Mouse (Mus musculus) common myeloid progenitor, adult 5-6 weeks (primary cell): ENCODE data around the gene Trim63. TPM values are rescaled to one million over a fixed set of nuclear protein-coding genes. Genes with fewer than 3 reads are reported as not detected.
"Not testable (repeated sequence)": the region's sequence is repeated elsewhere in the genome, so short reads cannot be mapped to it uniquely, and the experiment has no call there.

Experiments used
- ATAC-seq: replicated peaks from 2 replicates; pipeline ENCODE4 v1.8.0; 2016; ENCODE audit warnings: low read depth, mild to moderate bottlenecking, moderate TSS enrichment, inconsistent platforms; ENCODE audit not compliant: poor library complexity, severe bottlenecking
- total RNA-seq: library from RNA; stranded (forward); fragments of 200-1000, 187-1606 nt; gene quantifications from 2 replicates; pipeline ENCODE4 v1.2.3, GENCODE M21; 2017

The Trim63 gene
- not detected in 2 replicates for total RNA-seq

DNA sequence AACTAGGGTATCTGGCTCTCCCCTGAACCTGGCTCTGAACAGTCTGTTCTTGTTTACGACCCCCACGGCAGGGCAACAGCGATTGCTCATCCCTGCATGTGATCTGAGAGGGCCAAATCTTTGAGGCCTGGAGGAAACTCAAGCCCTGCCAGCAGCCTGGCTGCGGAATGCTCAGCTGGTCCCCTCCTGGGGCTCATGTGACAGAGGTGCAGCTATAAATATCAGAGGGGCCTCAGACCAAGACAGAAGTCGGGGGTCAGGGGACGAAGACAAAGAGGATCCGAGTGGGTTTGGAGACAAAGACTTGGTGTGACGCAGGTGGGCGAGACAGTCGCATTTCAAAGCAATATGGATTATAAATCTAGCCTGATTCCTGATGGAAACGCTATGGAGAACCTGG is at the start of gene Trim63:
Gene Trim63, plus strand, starts transcription at position 245 of the 400 bp plus-strand sequence.
- ATAC-seq: no peak

DNA sequence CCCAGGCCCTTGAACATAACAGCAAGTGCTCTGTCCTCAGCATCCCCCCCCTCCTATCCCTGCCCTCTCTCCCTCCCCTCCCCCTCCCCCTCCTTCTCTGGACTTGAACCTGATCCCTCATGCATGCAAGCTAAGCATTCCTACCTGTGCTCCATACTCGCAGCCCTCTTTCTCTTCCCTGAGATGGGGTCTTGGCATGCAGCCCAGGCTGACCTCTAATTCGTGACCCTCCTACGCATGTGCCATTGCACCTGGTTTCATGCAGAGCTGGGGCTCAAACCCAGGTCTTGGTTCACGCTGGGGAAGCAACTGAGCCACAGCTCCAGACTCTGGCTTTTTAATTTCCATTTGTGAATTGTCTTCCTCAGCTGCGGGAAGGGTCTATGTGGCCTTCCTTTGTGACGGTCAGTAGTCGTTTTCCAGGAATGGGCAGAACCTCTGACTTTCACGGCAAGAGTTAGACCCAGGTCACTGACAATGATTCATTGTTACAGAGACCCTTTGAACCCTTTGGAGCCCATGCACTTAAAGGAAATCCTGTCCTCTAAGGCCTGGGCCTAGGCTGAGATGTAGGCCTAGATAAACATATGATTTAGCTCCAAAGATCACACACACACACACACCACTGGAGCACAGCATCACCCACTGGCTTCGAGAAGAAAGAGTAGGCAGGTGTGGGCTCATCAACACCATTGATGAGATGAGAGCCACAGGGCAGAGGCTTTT is 48.9 kb upstream of the Trim63 start:
- no peak for ATAC-seq

GRCm38 (mm10) chr4:134268102-134268655 is 46.7 kb upstream of the Trim63 start:
- ATAC-seq: peak; percentile 46

- not testable (repeated sequence) for ATAC-seq
These were observed 45.3 kb upstream of the Trim63 start for GRCm38 (mm10) chr4:134269622-134270021.

DNA sequence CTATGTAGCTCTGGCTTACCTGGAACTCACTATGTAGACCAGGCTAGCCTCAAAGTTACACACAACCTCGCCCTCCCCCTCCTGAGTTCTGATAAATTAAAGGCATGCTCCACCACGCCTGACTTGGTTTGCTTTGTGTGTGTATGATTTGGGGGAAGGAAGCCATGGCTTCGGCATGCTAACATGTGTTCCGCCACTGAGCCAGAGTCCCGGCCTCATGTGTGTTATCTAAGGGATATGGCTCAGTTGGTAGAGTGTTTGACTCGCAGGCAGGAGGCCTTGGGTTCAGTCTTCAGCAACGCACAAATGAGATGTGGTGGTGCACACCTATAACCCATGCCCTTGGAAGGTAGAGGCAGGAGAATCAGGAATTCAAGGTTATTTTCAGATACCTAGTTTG is 42.9 kb upstream of the Trim63 start:
- no peak for ATAC-seq

DNA sequence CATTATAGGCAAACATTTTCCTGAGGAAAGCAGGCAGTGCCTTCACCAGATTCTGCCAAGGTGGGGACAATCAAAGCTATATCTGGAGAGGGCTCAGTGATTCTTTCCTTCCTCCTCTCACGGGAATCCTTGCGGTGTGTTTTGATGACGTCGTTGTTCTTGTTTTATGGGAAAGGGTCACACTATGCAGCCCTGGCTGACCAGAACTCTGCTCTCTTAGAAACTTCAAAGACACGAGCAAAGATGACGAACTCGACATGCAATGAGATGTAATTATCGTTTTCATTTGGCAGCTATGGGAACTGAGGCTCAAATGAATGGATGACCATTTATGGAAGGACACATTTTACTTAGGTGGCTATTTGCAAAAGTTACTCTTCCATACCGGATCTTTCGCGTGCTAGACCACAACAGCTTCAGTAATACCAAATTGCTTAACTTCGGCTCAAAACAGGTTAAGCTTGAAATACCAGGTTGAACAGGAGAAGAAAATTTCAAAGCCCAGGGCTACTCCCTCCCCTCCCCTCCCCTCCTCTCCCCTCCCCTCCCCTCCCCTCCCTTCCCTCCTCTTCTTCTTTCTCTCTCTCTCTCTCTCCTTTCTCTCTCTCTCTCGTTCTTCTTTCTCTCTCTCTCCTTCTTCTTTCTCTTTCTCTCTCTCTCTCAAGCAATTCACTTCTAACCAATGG is 42.0 kb upstream of the Trim63 start:
- no peak for ATAC-seq

GRCm38 (mm10) chr4:134273417-134274345 is 41.2 kb upstream of the Trim63 start:
- ATAC-seq: peak; percentile 87

DNA sequence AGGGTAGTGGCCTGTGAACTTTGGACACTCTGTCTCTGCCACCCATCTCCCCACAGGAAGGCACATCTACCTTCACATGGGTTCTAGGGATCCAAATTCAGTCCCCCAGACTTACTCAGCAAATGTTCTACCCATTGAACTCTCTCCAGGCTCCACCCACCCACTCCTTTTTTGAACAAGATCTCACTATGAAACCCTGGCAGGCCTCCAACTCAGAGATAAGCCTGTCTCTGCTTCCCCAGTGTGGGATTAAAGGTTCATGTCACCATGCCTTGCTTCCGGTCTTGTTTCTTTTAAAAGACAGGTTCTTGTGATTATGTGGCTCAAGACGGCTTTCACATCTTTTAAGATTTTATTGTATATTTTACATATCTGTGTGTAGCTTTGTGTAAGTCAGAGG is 30.0 kb upstream of the Trim63 start:
- ATAC-seq: no peak

DNA sequence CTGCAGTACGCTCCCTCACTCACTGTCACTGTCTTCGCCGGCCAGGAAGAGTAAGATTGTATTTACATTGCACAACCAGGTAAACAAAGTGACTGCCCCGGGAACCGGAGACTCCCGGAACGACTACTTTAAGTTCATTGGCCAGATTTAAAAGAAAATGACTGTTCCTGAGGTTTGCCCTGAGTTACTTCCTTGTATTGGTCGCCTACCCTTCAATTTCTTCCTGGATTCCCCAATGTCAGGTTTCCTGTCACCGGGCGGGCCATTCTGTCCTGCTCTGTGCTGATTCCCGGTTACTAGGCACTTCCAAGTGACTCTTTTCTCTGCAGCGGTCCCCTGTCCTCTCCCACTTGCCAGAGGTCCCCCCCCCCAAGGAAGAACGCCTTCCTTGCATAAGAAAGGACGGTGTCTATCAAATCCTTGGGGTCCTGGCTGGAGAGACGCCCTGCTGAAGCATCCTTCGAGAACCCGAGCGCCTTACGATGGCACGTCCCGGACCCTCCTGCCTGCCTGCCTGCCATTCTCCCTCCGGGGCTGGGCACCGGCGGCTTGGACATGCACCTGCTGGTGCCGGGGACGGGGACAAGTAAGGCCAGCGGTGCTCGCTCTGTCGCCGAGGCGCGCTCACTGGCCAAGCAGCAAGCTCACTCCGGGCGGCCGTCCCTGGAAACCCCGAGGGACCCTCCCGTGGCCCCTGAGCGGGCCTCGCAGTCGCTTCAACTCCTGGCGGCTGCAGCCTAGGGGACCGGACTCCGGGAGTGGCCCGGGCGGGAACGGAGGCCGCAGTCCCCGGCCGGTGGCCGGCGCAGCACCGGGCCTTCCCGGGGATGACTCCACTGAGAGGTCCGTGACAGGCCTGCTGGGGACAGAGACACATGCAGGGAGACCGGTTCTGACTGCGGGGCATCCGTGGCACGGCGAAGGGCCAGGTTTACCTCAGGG is 28.4 kb upstream of the Trim63 start:
- ATAC-seq: no peak

DNA sequence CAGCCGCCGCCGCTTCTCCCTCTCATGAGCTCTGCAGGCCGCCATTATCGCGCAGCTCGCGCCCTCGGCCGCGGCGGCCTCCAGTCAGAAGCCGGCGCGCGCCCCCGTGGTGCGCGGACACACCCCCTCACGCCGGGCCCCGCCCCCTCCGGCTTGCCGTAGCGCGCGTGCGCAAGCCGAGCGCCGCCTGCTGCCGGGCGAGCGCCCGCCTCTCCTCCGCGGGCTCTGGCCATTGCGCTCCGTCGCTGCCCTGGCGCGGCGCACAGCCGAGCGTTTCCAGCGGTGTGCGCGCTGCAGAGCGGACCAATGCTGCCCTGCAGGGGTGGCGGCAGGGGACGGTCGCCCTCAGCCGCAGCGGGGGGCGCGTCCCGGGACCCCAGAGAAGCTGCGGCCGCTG is 27.8 kb upstream of the Trim63 start:
- ATAC-seq: peak; percentile 62

- ATAC-seq: peak; percentile 74
These were observed 27.3 kb upstream of the Trim63 start, which contains the start of gene Pdik1l for GRCm38 (mm10) chr4:134287575-134288025. Gene Pdik1l, minus strand, starts transcription at chr4:134287895.

- ATAC-seq: peak; percentile 20; the same call in 1 of the 2 replicates
These were observed 26.3 kb upstream of the Trim63 start for GRCm38 (mm10) chr4:134288397-134289256.

DNA sequence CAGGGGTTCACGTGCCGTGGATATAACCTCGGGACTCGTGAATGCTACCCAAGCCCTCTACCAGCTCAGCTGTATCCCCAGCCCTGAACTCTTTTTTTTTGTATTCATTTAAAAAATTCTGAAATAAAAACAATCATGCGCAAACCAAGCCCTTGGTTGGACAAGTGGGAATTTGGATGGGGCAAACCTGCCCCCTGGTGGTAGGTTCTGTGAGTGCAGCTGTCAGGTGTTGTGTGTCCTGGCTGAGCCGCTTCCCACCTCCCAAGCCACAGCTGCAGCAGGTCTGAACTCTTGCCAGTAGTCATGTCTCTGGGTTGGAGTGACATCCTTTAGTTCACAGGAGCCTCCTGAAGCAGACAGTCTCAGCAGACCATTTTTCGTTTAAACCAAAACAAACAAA is 22.9 kb upstream of the Trim63 start:
- peak; percentile 53 for ATAC-seq

DNA sequence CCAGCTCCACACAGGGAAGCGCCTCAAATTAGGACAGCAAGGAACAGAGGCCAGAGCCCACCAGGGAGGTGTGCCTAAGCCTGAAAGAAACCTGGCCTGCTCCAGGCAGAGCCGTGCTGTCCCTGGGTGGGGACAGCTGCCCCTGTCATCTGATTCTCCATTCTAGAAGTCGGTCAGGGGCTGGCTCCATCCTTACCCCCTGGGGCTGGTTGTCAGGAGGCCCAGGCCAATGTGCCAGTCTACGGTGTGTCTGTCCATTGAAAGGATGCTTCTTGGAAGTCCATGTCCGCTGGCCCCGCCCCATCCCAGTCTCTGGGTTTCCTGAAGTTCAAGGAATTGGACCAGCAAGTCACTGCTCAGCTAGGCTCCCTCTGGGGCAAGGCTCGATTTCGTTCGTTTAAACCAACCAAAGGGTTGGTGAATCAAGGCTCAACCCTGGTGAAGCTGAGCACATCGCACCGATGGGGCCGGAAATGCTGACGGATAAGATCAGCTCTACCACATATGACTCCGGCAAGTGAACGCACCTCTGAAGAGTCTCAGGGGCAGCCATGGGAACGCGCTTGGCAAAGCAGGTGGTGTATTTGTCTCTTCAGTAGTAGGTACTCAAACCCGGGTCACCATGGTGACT is 21.7 kb upstream of the Trim63 start:
- ATAC-seq: no peak

- no peak for ATAC-seq
These were observed 21.2 kb upstream of the Trim63 start for GRCm38 (mm10) chr4:134293692-134294163.

DNA sequence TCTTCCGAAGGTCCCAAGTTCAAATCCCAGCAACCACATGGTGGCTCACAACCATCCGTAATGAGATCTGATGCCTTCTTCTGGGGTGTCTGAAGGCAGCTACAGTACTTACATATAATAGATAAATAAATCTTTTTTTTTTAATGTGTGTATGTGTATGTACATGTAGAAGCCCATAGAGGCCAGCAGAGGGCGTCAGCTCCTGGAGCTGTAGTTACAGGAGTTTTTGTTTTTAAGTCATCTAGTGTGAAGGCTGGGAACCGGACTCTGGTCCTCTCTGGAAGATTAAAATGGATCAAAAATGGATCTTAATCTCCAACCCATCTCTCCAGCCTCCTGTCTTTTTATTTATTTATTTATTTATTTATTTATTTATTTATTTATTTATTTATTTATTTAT is 18.8 kb upstream of the Trim63 start:
- not testable (repeated sequence) for ATAC-seq

- no peak for ATAC-seq
These were observed 18.4 kb upstream of the Trim63 start for GRCm38 (mm10) chr4:134296523-134296922.
